Mouse (Mus musculus): ENCODE results near the gene Hsd11b1.

DNA sequence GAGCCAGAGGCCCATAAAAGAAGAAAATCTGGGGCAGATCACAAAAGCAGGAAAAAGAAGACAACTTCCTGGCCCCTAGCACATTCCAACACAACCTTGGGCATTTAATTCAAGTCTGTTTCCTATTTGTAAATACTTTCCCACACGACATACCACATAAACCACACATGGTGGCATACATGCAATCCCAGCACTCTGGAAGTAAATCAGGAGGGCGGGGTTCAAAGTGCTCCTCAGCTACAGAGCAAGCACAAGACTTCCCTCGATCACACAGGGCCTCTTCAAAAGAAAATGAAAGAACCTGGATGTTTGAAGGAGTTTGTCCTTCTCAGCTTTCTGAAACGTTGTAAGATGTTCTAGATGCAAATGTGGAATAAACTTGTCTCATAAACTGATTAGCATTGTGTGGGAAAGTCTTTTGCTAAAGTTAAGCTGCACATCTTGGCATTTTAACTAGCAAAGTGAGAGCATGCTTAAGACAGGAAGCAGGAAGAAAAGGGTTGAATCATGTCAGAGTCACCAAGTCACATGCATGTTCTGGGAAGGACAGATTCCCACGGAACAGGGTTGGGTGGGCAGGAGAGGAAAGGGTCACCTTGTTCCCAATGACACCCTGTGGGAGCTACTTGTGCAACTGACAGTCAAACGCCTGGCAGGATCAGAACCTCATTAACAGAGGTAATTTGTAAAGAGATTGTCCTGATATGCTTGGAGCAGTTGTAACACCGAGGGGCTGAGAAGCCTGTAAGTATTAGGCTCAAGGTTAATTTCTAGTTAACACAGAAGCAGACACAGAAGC lies 37.0 kb downstream of the Hsd11b1 start:
- TF ChIP-seq CHD2 (IDR thresholded peaks at IDR 0.05; ENCODE audit: low read length) (no peak), NRF1 (IDR thresholded peaks at IDR 0.05; ENCODE audit: insufficient read depth, low read depth, low read length, poor library complexity, severe bottlenecking) (no peak), ZC3H11A (IDR thresholded peaks at IDR 0.05; ENCODE audit: low read depth, low read length) (no peak), POLR2AphosphoS5 (IDR thresholded peaks at IDR 0.05; ENCODE audit: borderline replicate concordance, low read depth, low read length) (no peak), POLR2A (IDR thresholded peaks at IDR 0.05; ENCODE audit: control insufficient read depth in 1 of 2, insufficient read depth in 1 of 2, low read depth in 1 of 2, low read length in 2 of 2, poor library complexity in 1 of 2) (no peak)

Data from MEL (cell line).